Mouse (Mus musculus) liver, adult 2 months (tissue): ENCODE data around the gene Pik3r6. TPM values are rescaled to one million over a fixed set of nuclear protein-coding genes. Genes with fewer than 3 reads are reported as not detected.

Source experiments
- DNase-seq: peaks from one replicate; pipeline ENCODE4 v3.0.0-alpha.2; 2011; ENCODE audit warnings: low read depth, low spot score; ENCODE audit errors: extremely low read depth
- H3K27ac ChIP-seq: fragments of 200-500 bp; replicated peaks from 2 replicates; pipeline ENCODE4 v1.5.1; 2012; ENCODE audit warnings: low read depth, mild to moderate bottlenecking, control low read depth, inconsistent platforms, low read length; ENCODE audit not compliant: insufficient read depth
- H3K27me3 ChIP-seq: fragments of 200-500 bp; 2 replicates; pipeline ENCODE4 v1.6.1; 2012; ENCODE audit warnings: mild to moderate bottlenecking, moderate library complexity, low read length, inconsistent platforms; ENCODE audit not compliant: control insufficient read depth, insufficient read depth
- H3K36me3 ChIP-seq: fragments of 200-500 bp; 2 replicates; pipeline ENCODE4 v1.6.1; 2012; ENCODE audit warnings: low read length, inconsistent platforms; ENCODE audit not compliant: control insufficient read depth, insufficient read depth
- H3K4me1 ChIP-seq: fragments of 200-500 bp; 2 replicates; pipeline ENCODE4 v1.6.1; 2011; ENCODE audit warnings: low read length; ENCODE audit not compliant: control insufficient read depth, insufficient read depth
- H3K4me3 ChIP-seq: fragments of 200-500 bp; 2 replicates; pipeline ENCODE4 v1.5.1; 2011; ENCODE audit warnings: low read depth, mild to moderate bottlenecking, control low read depth, low read length, moderate library complexity; ENCODE audit not compliant: insufficient read depth
- H3K79me2 ChIP-seq: fragments of 200-500 bp; 2 replicates; pipeline ENCODE4 v1.6.1; 2012; ENCODE audit warnings: inconsistent platforms, mild to moderate bottlenecking, low read length, moderate library complexity; ENCODE audit not compliant: control insufficient read depth, insufficient read depth
- H3K9ac ChIP-seq: fragments of 200-500 bp; 2 replicates; pipeline ENCODE4 v1.6.1; 2012; ENCODE audit warnings: low read depth, mild to moderate bottlenecking, control low read depth, inconsistent platforms, low read length
- CTCF ChIP-seq: fragments of 200-500 bp; IDR thresholded peaks from 2 replicates; pipeline ENCODE4 v1.5.1; 2011; ENCODE audit warnings: low read depth, low read length, control low read depth
- POLR2A ChIP-seq: fragments of 200-500 bp; IDR thresholded peaks from 2 replicates; pipeline ENCODE4 v1.6.1; 2011; ENCODE audit warnings: low read length, control low read depth; ENCODE audit not compliant: insufficient read depth; ENCODE audit errors: extremely low read depth
- WGBS: fragments of 180-500 bp; shearing (Covaris S2); methylation state at CpG from one replicate; pipeline ENCODE4 v1.1.7; 2018; 5-methylcytosine and 5-hydroxymethylcytosine counted together
- polyA plus RNA-seq: library from polyadenylated mRNA; depleted of rRNA; stranded (reverse); fragments of >200 nt; gene quantifications from 2 replicates; pipeline ENCODE4 v1.2.3, GENCODE M21; 2012
- total RNA-seq: library from RNA; depleted of rRNA; stranded (reverse); fragments of >200 nt; gene quantifications from 2 replicates; pipeline ENCODE4 v1.2.3, GENCODE M21; 2014

Pik3r6 gene
- total and polyA plus RNA-seq, 2 experiments, result 0.73 to 0.74 TPM

- Histone ChIP-seq H3K9ac (no peak overlapping the region), H3K27ac (no peak overlapping the region), H3K79me2 (no peaks in the 10 kb centered on the region), H3K27me3 (no peaks in the 10 kb centered on the region), H3K36me3 (no peaks in the 10 kb centered on the region), H3K4me1 (no peaks in the 10 kb centered on the region), H3K4me3 (no peak overlapping the region)
- peak; percentile 26 for DNase-seq
- TF ChIP-seq CTCF (no peak), POLR2A (no peak)
- 65% methylated on average over 6 of the region's 6 CpGs for WGBS
Observed at GRCm38 (mm10) chr11:68474600-68474999, 28.2 kb upstream of the Pik3r6 start.

- Histone ChIP-seq H3K9ac (no peak overlapping the region), H3K4me1 (no peaks in the 10 kb centered on the region), H3K79me2 (no peaks in the 10 kb centered on the region), H3K27ac (no peak overlapping the region), H3K4me3 (no peak overlapping the region), H3K36me3 (no peaks in the 10 kb centered on the region), H3K27me3 (no peaks in the 10 kb centered on the region)
- TF ChIP-seq CTCF (no peak), POLR2A (no peak)
- no peak for DNase-seq
- 73% methylated on average over 7 of the region's 7 CpGs for WGBS
Observed at GRCm38 (mm10) chr11:68475676-68476075, 27.1 kb upstream of the Pik3r6 start.

- Histone ChIP-seq H3K36me3 (no peaks in the 10 kb centered on the region), H3K4me3 (no peak overlapping the region), H3K4me1 (no peaks in the 10 kb centered on the region), H3K79me2 (no peaks in the 10 kb centered on the region), H3K9ac (no peak overlapping the region), H3K27me3 (no peaks in the 10 kb centered on the region), H3K27ac (no peak overlapping the region)
- TF ChIP-seq CTCF (no peak), POLR2A (no peak)
- 80% methylated on average over 6 of the region's 6 CpGs for WGBS
- DNase-seq, result no peak
Observed at GRCm38 (mm10) chr11:68477661-68478060, 25.2 kb upstream of the Pik3r6 start.

- no peaks in the 10 kb centered on the region for H3K79me2 ChIP-seq
- no peaks in the 10 kb centered on the region for H3K36me3 ChIP-seq
- no peak overlapping the region for H3K27ac ChIP-seq
- H3K4me1 ChIP-seq, result no peaks in the 10 kb centered on the region
- H3K4me3 ChIP-seq, result no peak overlapping the region
- TF ChIP-seq CTCF, result no peak
- TF ChIP-seq POLR2A, result no peak
- whole genome bisulfite sequencing, result 75% methylated on average over 3 of the region's 3 CpGs
- H3K9ac ChIP-seq, result no peak overlapping the region
- H3K27me3 ChIP-seq, result no peaks in the 10 kb centered on the region
- DNase-seq, result no peak
Observed at GRCm38 (mm10) chr11:68478574-68478981, 24.2 kb upstream of the Pik3r6 start.

GRCm38 (mm10) chr11:68480660-68481059 lies 22.2 kb upstream of the Pik3r6 start:
- Histone ChIP-seq H3K27ac (no peak overlapping the region), H3K27me3 (no peaks in the 10 kb centered on the region), H3K4me1 (no peaks in the 10 kb centered on the region), H3K36me3 (no peaks in the 10 kb centered on the region), H3K9ac (no peak overlapping the region), H3K79me2 (no peaks in the 10 kb centered on the region), H3K4me3 (no peak overlapping the region)
- 96% methylated on average over 4 of the region's 4 CpGs for WGBS
- TF ChIP-seq CTCF, result 0 out of 2 replicates have a peak, but pooled peaks have one; percentile 6
- TF ChIP-seq POLR2A, result no peak
- DNase-seq, result no peak

GRCm38 (mm10) chr11:68482001-68482400 lies 20.8 kb upstream of the Pik3r6 start:
- no peak overlapping the region for H3K9ac ChIP-seq
- no peaks in the 10 kb centered on the region for H3K4me1 ChIP-seq
- TF ChIP-seq POLR2A (no peak), CTCF (no peak)
- no peak for DNase-seq
- H3K79me2 ChIP-seq, result no peaks in the 10 kb centered on the region
- H3K36me3 ChIP-seq, result no peaks in the 10 kb centered on the region
- H3K4me3 ChIP-seq, result no peak overlapping the region
- no peaks in the 10 kb centered on the region for H3K27me3 ChIP-seq
- H3K27ac ChIP-seq, result no peak overlapping the region
